Mouse (Mus musculus): ENCODE data around the gene Hyal2. TPM values are rescaled to one million over a fixed set of nuclear protein-coding genes. Genes with fewer than 3 reads are reported as not detected.
A peak's percentile ranks its signal among the peaks of the same experiment; 100 is the strongest.

Hyal2 gene
- polyA plus RNA-seq, 1 experiment from 2014 or later = 53.9 TPM

DNA sequence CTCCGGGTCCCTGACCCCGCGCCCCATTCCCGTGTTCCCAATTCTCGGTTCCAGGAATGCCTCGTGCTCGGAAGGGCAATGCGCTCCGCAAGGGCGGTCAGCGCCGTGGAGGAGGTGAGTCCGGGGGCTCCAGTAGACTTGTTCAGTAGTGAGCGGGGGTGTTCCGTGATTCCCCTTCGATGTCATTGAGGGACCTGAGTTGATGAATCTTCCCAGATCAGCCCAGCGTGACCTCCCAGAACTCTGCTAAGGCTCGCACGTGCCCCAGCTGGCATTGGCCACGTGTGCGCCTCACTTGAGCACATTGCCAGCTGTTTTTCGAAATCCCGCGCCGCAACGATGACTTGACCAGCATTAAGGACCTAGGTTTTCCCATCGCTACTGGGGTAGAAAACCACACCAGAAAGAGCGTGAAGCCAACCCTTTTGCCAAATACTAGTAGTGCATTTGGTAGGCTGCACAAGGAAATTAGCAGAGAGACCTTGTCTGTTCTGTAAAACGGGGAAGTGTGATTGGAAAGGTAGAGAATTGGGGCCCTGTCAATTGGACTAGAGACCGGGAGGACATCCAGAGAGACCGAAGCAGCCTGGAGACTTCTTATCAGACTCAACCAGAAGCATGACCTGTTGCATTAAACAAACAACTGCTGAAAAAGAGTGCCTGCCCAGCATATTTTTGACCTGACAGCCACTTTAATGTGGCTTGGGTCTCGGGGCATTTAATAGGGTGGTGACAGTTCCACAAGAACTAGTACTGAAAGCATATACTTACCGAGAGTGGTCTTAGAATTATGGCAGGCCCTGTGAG is 20.3 kb downstream of the Hyal2 start:
- peak overlapping the region; percentile 80 for H3K4me2 ChIP-seq (ENCODE audit: low read depth, low read length)
- peak; percentile 38 for ATAC-seq
- H3K9me3 ChIP-seq (ENCODE audit: low read length) = no peaks in the 10 kb centered on the region
- H3K36me3 ChIP-seq (replicated peaks; ENCODE audit: insufficient read depth, low read length) = peaks cover 42% of the 10 kb centered on the region
- H3K4me3 ChIP-seq (ENCODE audit: low read depth, low read length) = peak overlapping the region; percentile 65
- peak; percentile 75 for DNase-seq
- H3K4me1 ChIP-seq (ENCODE audit: insufficient read depth) = peaks cover 21% of the 10 kb centered on the region
- peak overlapping the region; percentile 90 for H3K27ac ChIP-seq (ENCODE audit: low read depth)
- under 1% methylated on average over 33 of the region's 33 CpGs for WGBS (ENCODE audit: insufficient replicate concordance)
- H3K27me3 ChIP-seq (ENCODE audit: insufficient read depth, low read length) = no peaks in the 10 kb centered on the region
- TF ChIP-seq EP300 (IDR thresholded peaks at IDR 0.05; ENCODE audit: low read depth) (peak; percentile 82), CTCF (IDR thresholded peaks at IDR 0.05; ENCODE audit: low read depth) (no peak)
- peak overlapping the region; percentile 75 for H3K9ac ChIP-seq (replicated peaks)

DNA sequence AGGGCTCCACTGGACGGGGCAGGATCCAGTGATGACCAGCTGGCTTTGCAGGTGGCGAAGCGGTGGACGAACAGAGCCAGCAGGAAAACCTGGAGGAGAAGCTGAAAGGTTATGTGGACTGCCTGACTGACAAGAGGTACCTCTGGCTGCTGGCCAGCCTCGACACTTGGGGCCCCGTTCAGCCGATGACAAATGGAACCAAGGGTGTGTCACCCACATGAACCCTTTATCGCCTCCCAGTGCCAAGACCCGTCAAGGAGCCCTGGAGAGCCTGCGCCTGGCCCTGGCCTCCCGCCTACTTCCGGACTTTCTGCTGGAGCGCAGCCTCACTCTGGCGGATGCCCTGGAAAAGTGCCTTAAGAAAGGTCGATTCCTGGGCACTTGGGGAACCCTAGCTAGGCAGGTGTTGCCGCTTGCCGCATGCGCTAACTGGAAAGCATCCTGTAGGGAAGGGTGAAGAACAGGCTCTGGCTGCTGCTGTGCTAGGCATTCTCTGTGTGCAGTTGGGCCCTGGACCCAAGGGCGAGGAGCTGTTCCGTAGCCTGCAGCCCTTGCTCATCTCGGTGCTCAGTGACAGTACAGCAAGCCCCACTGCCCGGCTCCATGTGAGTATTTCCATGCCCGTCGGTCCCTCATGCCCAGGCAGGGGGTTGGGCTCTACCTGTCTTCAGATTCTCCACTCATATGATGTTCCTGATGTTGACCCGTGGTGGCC is 22.5 kb downstream of the Hyal2 start:
- Histone ChIP-seq H3K4me2 (ENCODE audit: low read depth, low read length) (peak overlapping the region; percentile 80), H3K27me3 (ENCODE audit: insufficient read depth, low read length) (no peaks in the 10 kb centered on the region), H3K9me3 (ENCODE audit: low read length) (no peaks in the 10 kb centered on the region), H3K36me3 (replicated peaks; ENCODE audit: insufficient read depth, low read length) (peaks cover 53% of the 10 kb centered on the region), H3K27ac (ENCODE audit: low read depth) (peak overlapping the region; percentile 90), H3K4me1 (ENCODE audit: insufficient read depth) (peaks cover 21% of the 10 kb centered on the region), H3K9ac (replicated peaks) (peak overlapping the region; percentile 75), H3K4me3 (ENCODE audit: low read depth, low read length) (peak overlapping the region; percentile 65)
- WGBS (ENCODE audit: insufficient replicate concordance) = 71% methylated on average over 25 of the region's 25 CpGs
- ATAC-seq (no peak), DNase-seq (peak; percentile 81)
- TF ChIP-seq EP300 (IDR thresholded peaks at IDR 0.05; ENCODE audit: low read depth) (no peak), CTCF (IDR thresholded peaks at IDR 0.05; ENCODE audit: low read depth) (peak; percentile 52)

DNA sequence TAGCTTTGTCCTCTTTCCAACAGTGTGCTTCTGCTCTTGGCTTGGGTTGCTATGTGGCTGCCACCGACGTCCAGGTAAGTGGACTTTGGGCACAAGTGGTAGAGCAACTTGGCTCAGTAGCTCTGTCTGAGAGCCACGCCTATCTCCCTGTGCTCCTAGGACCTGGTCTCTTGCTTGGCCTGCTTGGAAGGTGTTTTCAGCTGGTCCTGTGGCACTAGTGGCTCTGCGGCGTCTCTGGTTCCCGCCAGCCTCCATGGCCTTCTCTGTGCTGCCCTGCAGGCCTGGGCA is 23.0 kb downstream of the Hyal2 start:
- Histone ChIP-seq H3K27ac (ENCODE audit: low read depth) (no peak overlapping the region), H3K4me3 (ENCODE audit: low read depth, low read length) (peak overlapping the region; percentile 65), H3K9ac (replicated peaks) (peak overlapping the region; percentile 75; the same call in 1 of the 2 replicates), H3K4me2 (ENCODE audit: low read depth, low read length) (peak overlapping the region; percentile 80), H3K36me3 (replicated peaks; ENCODE audit: insufficient read depth, low read length) (peaks cover 53% of the 10 kb centered on the region), H3K9me3 (ENCODE audit: low read length) (no peaks in the 10 kb centered on the region), H3K4me1 (ENCODE audit: insufficient read depth) (peaks cover 21% of the 10 kb centered on the region), H3K27me3 (ENCODE audit: insufficient read depth, low read length) (no peaks in the 10 kb centered on the region)
- DNase-seq (no peak), ATAC-seq (no peak)
- WGBS (ENCODE audit: insufficient replicate concordance) = 92% methylated on average over 6 of the region's 6 CpGs
- no peak for TF ChIP-seq EP300 (IDR thresholded peaks at IDR 0.05; ENCODE audit: low read depth)
- TF ChIP-seq CTCF (IDR thresholded peaks at IDR 0.05; ENCODE audit: low read depth) = no peak

DNA sequence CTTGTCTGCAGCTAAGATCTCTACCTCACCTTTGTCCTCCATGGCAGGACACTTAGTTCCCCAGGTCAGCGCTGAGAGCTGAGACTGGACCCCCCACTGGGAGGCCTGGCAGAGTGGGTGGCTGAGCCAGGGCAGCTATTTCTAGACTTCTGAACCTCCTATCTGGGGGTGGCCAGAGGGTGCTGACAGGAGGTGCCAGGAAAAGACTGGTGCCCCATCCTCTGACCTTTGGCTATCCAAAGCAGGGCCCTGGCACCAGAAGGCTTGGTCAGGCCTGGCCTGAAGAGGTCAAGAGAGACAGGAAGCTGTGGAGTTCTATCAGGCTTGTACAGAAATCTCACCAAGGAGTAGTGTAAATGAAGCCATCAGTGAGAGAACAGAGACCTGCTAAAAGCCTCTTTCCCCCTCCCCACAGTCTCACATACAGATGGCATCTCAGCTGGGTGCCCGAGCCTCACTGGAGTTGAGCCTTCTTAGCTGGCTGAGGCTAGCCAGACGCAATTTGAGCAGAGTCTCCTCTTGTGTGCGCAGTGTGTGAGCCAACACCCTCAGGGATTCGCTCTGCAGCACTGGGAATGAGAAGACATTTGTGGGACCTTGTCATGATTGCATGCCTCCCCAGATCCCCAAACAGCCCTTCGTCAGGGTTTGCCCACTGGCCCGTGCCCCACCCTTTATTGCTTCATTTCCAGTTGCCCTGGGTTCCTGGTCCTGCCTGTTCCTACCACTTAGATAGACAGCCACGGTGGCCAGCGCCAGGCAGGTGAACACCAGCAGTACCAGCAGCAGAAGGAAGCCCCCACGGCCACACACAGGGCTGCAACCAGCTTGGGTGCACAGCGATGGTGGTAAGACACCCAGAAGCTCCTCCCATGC is 25.6 kb downstream of the Hyal2 start:
- WGBS (ENCODE audit: insufficient replicate concordance) = 85% methylated on average over 11 of the region's 11 CpGs
- H3K9me3 ChIP-seq (ENCODE audit: low read length) = no peaks in the 10 kb centered on the region
- no peak for TF ChIP-seq EP300 (IDR thresholded peaks at IDR 0.05; ENCODE audit: low read depth)
- DNase-seq (no peak), ATAC-seq (no peak)
- H3K36me3 ChIP-seq (replicated peaks; ENCODE audit: insufficient read depth, low read length) = peaks cover 53% of the 10 kb centered on the region
- no peak overlapping the region for H3K4me2 ChIP-seq (ENCODE audit: low read depth, low read length)
- no peaks in the 10 kb centered on the region for H3K27me3 ChIP-seq (ENCODE audit: insufficient read depth, low read length)
- H3K4me3 ChIP-seq (ENCODE audit: low read depth, low read length) = no peak overlapping the region
- peaks cover 19% of the 10 kb centered on the region for H3K4me1 ChIP-seq (ENCODE audit: insufficient read depth)
- H3K27ac ChIP-seq (ENCODE audit: low read depth) = no peak overlapping the region
- H3K9ac ChIP-seq (replicated peaks) = no peak overlapping the region

DNA sequence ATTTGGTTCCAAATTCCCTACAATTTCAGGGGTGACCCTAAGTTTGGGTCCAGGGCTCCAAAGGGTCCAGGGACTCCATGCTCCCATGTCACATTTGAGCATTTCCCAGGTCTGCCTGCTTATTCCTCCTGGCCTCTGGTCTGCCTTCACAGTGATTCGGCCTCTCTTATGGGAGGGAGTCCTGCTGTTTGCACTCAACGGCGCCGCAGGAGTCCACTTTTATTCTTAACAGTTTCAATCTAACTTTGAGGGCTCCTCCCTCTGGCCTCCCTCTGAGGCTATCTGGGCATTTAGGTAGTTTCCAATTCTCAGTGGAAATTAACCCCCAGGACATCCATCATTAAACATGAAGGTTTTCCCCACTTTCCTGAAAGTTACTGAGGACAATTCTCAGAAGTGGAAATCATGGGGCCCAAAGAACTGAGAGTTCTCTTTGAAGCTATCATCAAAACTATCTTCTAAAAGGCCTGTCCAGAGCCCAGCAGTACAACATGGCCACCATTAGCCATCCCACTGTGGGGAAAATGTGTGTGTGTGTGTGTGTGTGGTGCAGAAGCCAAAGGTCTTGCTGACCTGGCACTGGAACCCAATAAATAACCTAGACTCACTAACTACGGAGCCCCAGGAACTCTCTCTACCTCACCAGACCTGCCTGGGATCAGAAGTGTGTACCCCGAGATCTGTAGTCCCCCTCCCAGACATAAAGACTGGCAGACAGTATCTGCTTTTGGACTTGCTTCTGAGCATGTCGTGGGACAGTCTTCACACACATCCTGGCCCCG is 26.7 kb downstream of the Hyal2 start:
- no peak for TF ChIP-seq EP300 (IDR thresholded peaks at IDR 0.05; ENCODE audit: low read depth)
- no peak for TF ChIP-seq CTCF (IDR thresholded peaks at IDR 0.05; ENCODE audit: low read depth)
- H3K4me2 ChIP-seq (ENCODE audit: low read depth, low read length) = no peak overlapping the region
- peaks cover 15% of the 10 kb centered on the region for H3K4me1 ChIP-seq (ENCODE audit: insufficient read depth)
- no peak overlapping the region for H3K4me3 ChIP-seq (ENCODE audit: low read depth, low read length)
- H3K27ac ChIP-seq (ENCODE audit: low read depth) = no peak overlapping the region
- H3K36me3 ChIP-seq (replicated peaks; ENCODE audit: insufficient read depth, low read length) = peaks cover 53% of the 10 kb centered on the region
- no peak for DNase-seq
- 85% methylated on average over 8 of the region's 8 CpGs for WGBS (ENCODE audit: insufficient replicate concordance)
- H3K9ac ChIP-seq (replicated peaks) = no peak overlapping the region
- no peak for ATAC-seq
- no peaks in the 10 kb centered on the region for H3K27me3 ChIP-seq (ENCODE audit: insufficient read depth, low read length)
- H3K9me3 ChIP-seq (ENCODE audit: low read length) = no peaks in the 10 kb centered on the region

Data from liver, postnatal 0 days (tissue).